Mouse (Mus musculus) embryonic stem cell, embryonic (primary cell): ENCODE measurements around the gene Peak1.
"Not testable (repeated sequence)": the region's sequence is repeated elsewhere in the genome, so short reads cannot be mapped to it uniquely, and the experiment has no call there.

Experiments used
- CTCF ChIA-PET, 4 experiments: fragments of 300-600 bp in 2 of 4; fragments of 350-600 bp in 2 of 4; sonication (Branson Sonifier 250); formaldehyde crosslinking; loops; one replicate each; lab custom pipeline; 2022; ENCODE audit warnings: inconsistent platforms in 2 of 4; lab: Charles Lee
- POLR2A ChIA-PET, 4 experiments: fragments of 300-600 bp in 2 of 4; fragments of 350-600 bp in 2 of 4; sonication (Branson Sonifier 250); formaldehyde crosslinking; loops; one replicate each; lab custom pipeline; 2022; ENCODE audit warnings: antibody characterized with exemption in 4 of 4, inconsistent platforms in 1 of 4; lab: Charles Lee

The Peak1 gene

GRCm38 (mm10) chr9:56417948-56418737, at the start of gene Peak1, which contains the start of gene Hmg20a:
Gene Peak1, minus strand, starts transcription at chr9:56418067.
Gene Hmg20a, plus strand, starts transcription at chr9:56418609.
- POLR2A ChIA-PET: interaction anchor here (0.6 to 3.2 kb wide), 52 partner anchors 9 to 1855 kb away, joined by 3 to 24 read pairs (median 4); partner anchors contain the start of genes Rcn2 (in 1 of the 4) and Scaper (in 1 of the 4)
- CTCF ChIA-PET: interaction anchor here (0.6 to 1.8 kb wide), 13 partner anchors 84 to 480 kb away, joined by 3 to 15 read pairs (median 4); partner anchors contain the start of genes Lingo1 (in 1 of the 4) and Scaper (in 1 of the 4)

DNA sequence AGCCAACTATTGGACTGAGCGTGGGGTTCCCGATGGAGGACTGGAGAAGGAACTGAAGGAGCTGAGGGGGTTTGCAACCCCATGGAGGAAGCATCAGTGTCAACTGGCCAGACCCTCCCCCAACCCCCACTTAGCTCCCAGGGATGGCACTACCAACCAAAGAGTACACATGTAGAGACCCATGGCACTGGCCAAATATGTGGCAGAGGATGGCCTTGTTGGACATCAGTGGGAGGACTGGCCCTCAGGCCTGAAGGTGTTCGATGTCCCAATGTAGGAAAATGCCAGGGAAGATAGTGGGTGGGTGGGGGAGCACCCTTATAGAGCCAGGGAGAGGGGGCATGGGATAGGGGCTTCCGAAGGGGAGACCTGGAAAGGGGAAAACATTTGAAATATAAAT, 48.4 kb upstream of the Peak1 start:
- ChIA-PET POLR2A (no interaction called here), CTCF (no interaction called here)

- ChIA-PET CTCF (interaction anchor here in 2 of 4 experiments (0.6 to 0.7 kb wide), 2 partner anchors 356 to 486 kb away, joined by 3 read pairs; partner anchors contain the start of gene Snupn (in 1 of the 2)), POLR2A (interaction anchor here in 2 of 4 experiments (0.7 to 1.3 kb wide), 2 partner anchors 45 to 47 kb away, joined by 3 to 4 read pairs; partner anchors contain the start of genes Hmg20a (in 1 of the 2) and Peak1 (in 1 of the 2))
These were observed 47.2 kb upstream of the Peak1 start for GRCm38 (mm10) chr9:56464863-56465654.

DNA sequence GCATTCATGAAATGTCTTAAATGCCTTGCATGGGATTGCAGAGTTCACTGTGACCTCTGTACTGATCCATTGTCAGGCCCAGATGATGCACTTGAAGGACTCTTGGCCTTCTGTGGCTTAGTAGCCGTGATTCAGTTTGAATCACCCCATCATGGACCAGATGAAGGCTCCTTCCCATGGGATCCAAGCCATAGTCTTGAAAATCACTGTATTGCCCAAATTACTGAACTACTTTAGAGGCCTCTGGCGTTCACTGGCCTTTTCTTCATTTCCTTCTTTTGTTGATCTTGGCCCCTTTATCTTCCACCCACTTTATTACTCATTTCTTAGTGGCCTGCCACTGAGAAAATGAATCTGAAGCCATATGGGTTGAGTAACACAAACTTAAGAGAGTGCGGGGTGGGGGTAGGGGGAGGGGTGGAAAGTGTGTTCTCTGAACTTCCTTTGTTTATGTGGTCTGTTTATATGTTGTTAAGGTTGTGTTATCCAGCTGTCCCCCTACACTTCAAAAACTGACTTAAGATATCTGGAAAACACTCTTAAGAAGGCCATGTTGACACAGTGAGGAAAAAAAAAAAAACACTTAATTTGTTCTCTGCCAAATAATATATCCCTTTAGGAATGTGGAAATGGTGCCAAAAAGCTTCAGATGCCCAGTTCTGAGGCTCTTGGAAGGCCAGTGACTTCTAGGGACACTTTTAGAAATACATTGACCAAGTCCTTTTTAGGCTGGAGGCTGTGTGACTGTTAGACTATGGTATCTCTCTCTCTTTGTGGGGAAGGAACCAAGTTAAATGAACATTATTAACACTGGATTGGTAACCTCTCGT, 46.0 kb upstream of the Peak1 start:
- POLR2A ChIA-PET: interaction anchor here in 2 of 4 experiments (0.7 to 1.3 kb wide), 3 partner anchors 11 to 46 kb away, joined by 3 to 4 read pairs (median 3); partner anchors contain the start of genes Hmg20a (in 1 of the 2) and Peak1 (in 1 of the 2)

GRCm38 (mm10) chr9:56463046-56463445, 45.2 kb upstream of the Peak1 start:
- POLR2A ChIA-PET: interaction anchor here in 1 of 4 experiments (0.8 kb wide), 1 partner anchor 9 kb away, joined by 5 read pairs; no protein-coding TSS in a partner anchor

More for the DNA sequence above, 46.0 kb upstream of the Peak1 start:
- CTCF ChIA-PET: interaction anchor here in 1 of 4 experiments (0.6 kb wide), 1 partner anchor 487 kb away, joined by 3 read pairs; the partner anchor contains the start of gene Snupn

GRCm38 (mm10) chr9:56462606-56463005, 44.7 kb upstream of the Peak1 start:
- CTCF ChIA-PET: no interaction called here
- POLR2A ChIA-PET: interaction anchor here in 1 of 4 experiments (0.8 kb wide), 1 partner anchor 9 kb away, joined by 5 read pairs; no protein-coding TSS in a partner anchor

More at GRCm38 (mm10) chr9:56463046-56463445, 45.2 kb upstream of the Peak1 start:
- CTCF ChIA-PET: no interaction called here

DNA sequence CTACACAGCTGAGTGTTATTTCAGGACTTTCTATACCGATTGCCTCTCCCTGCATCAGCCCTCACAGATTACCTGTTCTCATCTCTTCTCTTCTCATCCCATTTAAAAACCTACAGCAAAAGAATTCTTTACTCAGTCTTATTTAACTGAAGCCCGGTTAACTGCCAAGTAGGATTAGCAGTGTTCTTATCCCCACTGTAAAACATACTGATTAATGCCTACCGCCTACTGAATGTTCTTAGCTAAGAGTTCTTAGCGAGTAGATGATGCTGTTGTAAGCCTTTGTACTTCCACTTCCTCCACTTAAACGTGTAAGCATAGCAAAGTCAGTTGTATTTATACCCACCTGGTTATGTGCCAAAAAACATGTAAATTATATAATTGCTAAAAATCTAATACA, 43.1 kb upstream of the Peak1 start:
- ChIA-PET POLR2A (interaction anchor here in 2 of 4 experiments (0.8 to 1.0 kb wide), 2 partner anchors 42 to 74 kb away, joined by 3 to 4 read pairs; no protein-coding TSS in a partner anchor), CTCF (interaction anchor here in 2 of 4 experiments (0.5 to 0.6 kb wide), 2 partner anchors 58 to 149 kb away, joined by 3 read pairs; no protein-coding TSS in a partner anchor)

- CTCF ChIA-PET: interaction anchor here in 1 of 4 experiments (1.2 kb wide), 1 partner anchor 79 kb away, joined by 4 read pairs; no protein-coding TSS in a partner anchor
- POLR2A ChIA-PET: interaction anchor here in 1 of 4 experiments (0.7 to 1.4 kb wide), 4 partner anchors 10 to 49 kb away, joined by 3 to 6 read pairs (median 4); no protein-coding TSS in a partner anchor
These were observed 38.6 kb upstream of the Peak1 start for GRCm38 (mm10) chr9:56456426-56456825.

DNA sequence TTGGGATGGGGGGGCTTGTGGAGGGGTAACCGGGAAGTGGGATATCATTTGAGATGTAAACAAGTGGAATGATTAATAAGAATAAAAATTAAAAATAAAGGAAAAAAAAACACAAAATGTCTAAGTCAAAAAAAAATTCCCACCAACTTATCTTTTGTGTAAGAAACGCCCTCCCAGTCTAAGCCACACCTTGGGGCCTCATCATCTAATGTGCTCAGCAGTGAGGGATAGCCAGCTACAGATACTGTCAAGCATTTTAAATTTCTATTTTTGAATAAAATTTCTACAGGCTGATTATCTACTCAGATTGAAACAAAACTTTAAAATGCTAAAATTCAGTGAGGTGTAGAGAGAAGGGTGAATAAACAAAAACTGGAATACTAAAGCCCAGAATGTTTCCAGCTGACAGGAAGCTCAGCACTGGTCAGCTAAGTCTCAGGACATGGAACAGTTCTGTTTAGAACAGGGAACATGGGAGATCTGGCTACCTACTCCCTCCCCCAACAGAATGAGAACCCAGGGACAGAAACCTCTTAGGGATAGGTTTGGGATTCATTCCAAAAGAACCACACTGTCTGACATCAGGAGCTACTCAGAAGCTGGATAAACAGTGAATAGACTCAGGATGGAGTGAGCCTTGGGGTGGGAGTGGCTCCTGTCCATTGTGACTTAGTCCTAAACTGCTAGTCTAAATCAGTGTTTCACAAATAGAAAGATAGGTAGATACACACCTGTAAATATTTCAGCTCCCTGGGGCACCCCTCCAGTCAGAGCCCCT, 35.4 kb upstream of the Peak1 start:
- CTCF ChIA-PET: interaction anchor here in 1 of 4 experiments (0.6 to 0.7 kb wide), 2 partner anchors 937 to 1806 kb away, joined by 3 read pairs; no protein-coding TSS in a partner anchor
- POLR2A ChIA-PET: interaction anchor here in 2 of 4 experiments (0.6 to 1.7 kb wide), 3 partner anchors 10 to 350 kb away, joined by 3 to 5 read pairs (median 3); no protein-coding TSS in a partner anchor

GRCm38 (mm10) chr9:56451570-56451969, 33.7 kb upstream of the Peak1 start:
- ChIA-PET CTCF (no interaction called here), POLR2A (interaction anchor here in 2 of 4 experiments (0.6 to 0.7 kb wide), 3 partner anchors 362 to 899 kb away, joined by 3 to 4 read pairs (median 3); partner anchors contain the start of gene Pstpip1 (in 1 of the 2))

GRCm38 (mm10) chr9:56439699-56440098, 21.8 kb upstream of the Peak1 start:
- ChIA-PET CTCF (no interaction called here), POLR2A (interaction anchor here in 1 of 4 experiments (1.4 kb wide), 1 partner anchor 22 kb away, joined by 4 read pairs; the partner anchor contains the start of genes Hmg20a and Peak1)

- POLR2A ChIA-PET: interaction anchor here in 1 of 4 experiments (0.6 kb wide), 1 partner anchor 192 kb away, joined by 3 read pairs; no protein-coding TSS in a partner anchor
- CTCF ChIA-PET: not testable (repeated sequence)
These were observed 19.5 kb upstream of the Peak1 start for GRCm38 (mm10) chr9:56437300-56437892.

GRCm38 (mm10) chr9:56435821-56436526, 18.1 kb upstream of the Peak1 start:
- ChIA-PET POLR2A (interaction anchor here in 3 of 4 experiments (0.5 to 1.5 kb wide), 6 partner anchors 18 to 117 kb away, joined by 3 to 4 read pairs (median 3); partner anchors contain the start of genes Hmg20a (in 1 of the 3) and Peak1 (in 1 of the 3)), CTCF (interaction anchor here in 3 of 4 experiments (0.6 to 1.5 kb wide), 4 partner anchors 19 to 948 kb away, joined by 3 to 4 read pairs (median 4); no protein-coding TSS in a partner anchor)

DNA sequence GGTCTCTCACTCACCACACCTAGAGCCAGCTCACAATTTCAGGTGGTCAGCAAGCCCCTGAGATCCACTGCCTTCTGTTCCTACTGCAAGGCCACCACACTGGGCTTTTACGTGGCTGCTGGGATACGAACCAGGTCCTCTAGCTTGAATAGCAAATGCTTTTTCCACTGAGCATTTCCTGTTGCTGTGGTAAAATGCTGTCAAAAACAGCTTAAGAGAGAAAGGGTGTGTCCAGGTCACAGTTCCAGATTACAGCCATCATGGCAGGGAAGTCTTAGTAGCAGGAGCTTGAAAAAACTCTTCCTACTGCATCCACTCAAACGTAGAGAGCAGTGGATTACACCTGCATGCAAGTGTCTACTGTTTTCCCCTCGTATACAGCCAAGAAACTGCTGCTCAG, 7.0 kb upstream of the Peak1 start:
- ChIA-PET CTCF (no interaction called here), POLR2A (interaction anchor here in 1 of 4 experiments (0.8 kb wide), 1 partner anchor 16 kb away, joined by 4 read pairs; no protein-coding TSS in a partner anchor)

- POLR2A ChIA-PET: interaction anchor here in 2 of 4 experiments (0.6 to 1.1 kb wide), 6 partner anchors 11 to 243 kb away, joined by 3 read pairs; no protein-coding TSS in a partner anchor
These were observed 4.1 kb upstream of the Peak1 start for GRCm38 (mm10) chr9:56421991-56422390.

More at GRCm38 (mm10) chr9:56421991-56422390, 4.1 kb upstream of the Peak1 start:
- CTCF ChIA-PET: interaction anchor here in 3 of 4 experiments (0.6 to 1.4 kb wide), 4 partner anchors 113 to 1289 kb away, joined by 3 to 6 read pairs (median 4); no protein-coding TSS in a partner anchor
